Mouse (Mus musculus): Measurements from ENCODE around the gene Pdcd1lg2.

GRCm38 (mm10) chr19:29511826-29512225 is 101.1 kb downstream of the Pdcd1lg2 start:
- TF ChIP-seq CTCF (IDR thresholded peaks at IDR 0.05) (no peak), POLR2A (IDR thresholded peaks at IDR 0.05; ENCODE audit: insufficient read depth, low read depth, low read length) (no peak), EP300 (IDR thresholded peaks at IDR 0.05; ENCODE audit: insufficient read depth, low read depth, low read length) (no peak)

Data from heart, adult 2 months (tissue).